Mouse (Mus musculus) C2C12 (cell line): ENCODE data around the gene Plekhh2. TPM values are rescaled to one million over a fixed set of nuclear protein-coding genes. Genes with fewer than 3 reads are reported as not detected.
A peak's percentile ranks its signal among the peaks of the same experiment; 100 is the strongest.

ENCODE experiments used
- H3K27me3 ChIP-seq: one replicate; pipeline ENCODE4 v1.6.1; 2011; ENCODE audit not compliant: control insufficient read depth, insufficient read depth, insufficient read length
- H3K36me3 ChIP-seq: one replicate; pipeline ENCODE4 v1.6.1; 2011; ENCODE audit not compliant: control insufficient read depth, insufficient read depth
- H3K4me3 ChIP-seq: one replicate; pipeline ENCODE4 v1.5.1; 2011; ENCODE audit warnings: mild to moderate bottlenecking, control low read depth; ENCODE audit not compliant: poor library complexity, insufficient read depth, severe bottlenecking
- H3K79me2 ChIP-seq: one replicate; pipeline ENCODE4 v1.6.1; 2011; ENCODE audit not compliant: control insufficient read depth, insufficient read depth
- H3K79me3 ChIP-seq: one replicate; pipeline ENCODE4 v1.6.1; 2011; ENCODE audit warnings: low read depth, control low read depth
- H3ac ChIP-seq: one replicate; pipeline ENCODE3; 2011; ENCODE audit warnings: low read depth; ENCODE audit not compliant: control insufficient read depth, insufficient read length
- CEBPB ChIP-seq: IDR thresholded peaks from one replicate; pipeline ENCODE4 v1.6.1; 2011; ENCODE audit warnings: low read depth, mild to moderate bottlenecking, control low read depth, moderate library complexity
- CTCF ChIP-seq: IDR thresholded peaks from one replicate; pipeline ENCODE4 v1.5.1; 2011; ENCODE audit not compliant: control insufficient read depth, insufficient read depth, insufficient read length
- FOSL1 ChIP-seq: IDR thresholded peaks from one replicate; pipeline ENCODE4 v1.8.0; 2011; ENCODE audit warnings: mild to moderate bottlenecking, low read length; ENCODE audit not compliant: poor library complexity, insufficient read depth, severe bottlenecking
- MAX ChIP-seq: IDR thresholded peaks from one replicate; pipeline ENCODE4 v1.6.1; 2011; ENCODE audit warnings: mild to moderate bottlenecking, control low read depth
- MYOD1 ChIP-seq: IDR thresholded peaks from one replicate; pipeline ENCODE4 v1.6.1; 2011; ENCODE audit warnings: low read depth; ENCODE audit not compliant: control insufficient read depth, insufficient read length
- MYOG ChIP-seq: IDR thresholded peaks from one replicate; pipeline ENCODE4 v1.6.1; 2011; ENCODE audit not compliant: control insufficient read depth, insufficient read length; ENCODE audit errors: extremely low read depth
- USF1 ChIP-seq: IDR thresholded peaks from one replicate; pipeline ENCODE4 v1.6.1; 2011; ENCODE audit warnings: low read depth, mild to moderate bottlenecking, control low read depth, moderate library complexity
- polyA plus RNA-seq: library from polyadenylated mRNA; unstranded; fragments of >200 nt; fragmentation: generic; extraction: Trizol; gene quantifications from one replicate; pipeline ENCODE4 v1.2.1, GENCODE M21; 2012; ENCODE audit warnings: missing spikeins

The Plekhh2 gene
- polyA plus RNA-seq, 1 experiment = 8.7 TPM

DNA sequence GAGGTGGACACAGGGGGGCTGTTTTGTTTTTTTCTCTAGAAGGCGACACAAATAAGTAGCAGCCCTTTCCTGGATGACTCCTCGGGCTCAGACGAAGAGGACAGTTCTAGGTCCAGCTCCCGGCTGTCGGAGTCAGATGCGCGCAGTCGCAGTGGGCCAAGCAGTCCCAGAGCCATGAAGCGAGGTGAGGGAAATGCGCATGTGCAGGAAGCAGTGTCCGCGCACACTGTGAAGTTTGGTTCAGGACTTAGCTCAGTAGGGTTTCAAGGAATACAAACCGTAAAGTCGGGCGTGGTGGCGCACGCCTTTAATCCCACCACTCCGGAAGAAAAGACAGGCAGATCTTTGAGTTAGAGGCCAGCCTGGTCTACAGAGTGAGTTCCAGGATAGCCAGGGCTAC lies 59.9 kb downstream of the Plekhh2 start:
- H3K36me3 ChIP-seq = peaks cover 29% of the 10 kb centered on the region
- no peaks in the 10 kb centered on the region for H3K79me3 ChIP-seq
- H3ac ChIP-seq = no peak overlapping the region
- H3K79me2 ChIP-seq = no peaks in the 10 kb centered on the region
- no peaks in the 10 kb centered on the region for H3K27me3 ChIP-seq
- TF ChIP-seq USF1 (no peak), CEBPB (no peak), MAX (no peak), CTCF (no peak), MYOG (no peak)
- H3K4me3 ChIP-seq = no peak overlapping the region

GRCm38 (mm10) chr17:84573305-84573704 lies 61.6 kb downstream of the Plekhh2 start:
- no peak overlapping the region for H3ac ChIP-seq
- H3K4me3 ChIP-seq = no peak overlapping the region
- TF ChIP-seq FOSL1 (no peak), MYOD1 (peak; percentile 76)
- no peaks in the 10 kb centered on the region for H3K27me3 ChIP-seq
- peaks cover 23% of the 10 kb centered on the region for H3K36me3 ChIP-seq
- no peaks in the 10 kb centered on the region for H3K79me2 ChIP-seq
- no peaks in the 10 kb centered on the region for H3K79me3 ChIP-seq

DNA sequence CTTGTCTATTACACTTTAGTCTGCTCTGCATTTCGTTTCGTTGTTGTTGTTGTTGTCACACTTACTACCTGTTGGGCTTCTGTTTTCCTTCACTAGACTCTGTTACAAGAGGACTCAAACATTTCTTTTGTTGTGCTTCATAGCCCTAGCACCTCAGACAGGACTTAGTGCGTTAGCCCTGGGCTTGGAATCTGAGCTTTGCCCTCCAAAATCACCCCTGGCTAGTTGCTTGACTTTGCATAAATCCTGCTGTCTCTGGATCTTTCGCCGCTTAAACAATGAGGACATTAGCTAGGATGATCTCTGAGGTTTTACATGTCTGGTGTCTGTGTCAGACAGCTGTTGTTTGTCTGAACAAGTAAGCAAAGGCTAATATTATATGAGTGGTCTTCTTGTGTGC lies 62.2 kb downstream of the Plekhh2 start:
- peaks cover 17% of the 10 kb centered on the region for H3K36me3 ChIP-seq
- no peaks in the 10 kb centered on the region for H3K79me3 ChIP-seq
- no peak for TF ChIP-seq CTCF
- peak; percentile 23 for TF ChIP-seq MYOD1
- TF ChIP-seq USF1 = no peak
- no peak overlapping the region for H3K4me3 ChIP-seq
- H3K27me3 ChIP-seq = no peaks in the 10 kb centered on the region
- no peaks in the 10 kb centered on the region for H3K79me2 ChIP-seq
- H3ac ChIP-seq = no peak overlapping the region

- Histone ChIP-seq H3ac (peak overlapping the region; percentile 54), H3K79me2 (peaks cover 8% of the 10 kb centered on the region), H3K27me3 (no peaks in the 10 kb centered on the region), H3K4me3 (no peak overlapping the region), H3K79me3 (no peaks in the 10 kb centered on the region), H3K36me3 (peaks cover 23% of the 10 kb centered on the region)
- TF ChIP-seq USF1 = no peak
- TF ChIP-seq MYOG = no peak
- no peak for TF ChIP-seq FOSL1
- TF ChIP-seq MAX = no peak
- TF ChIP-seq CTCF = no peak
- no peak for TF ChIP-seq CEBPB
- TF ChIP-seq MYOD1 = no peak
These were observed 63.4 kb downstream of the Plekhh2 start for GRCm38 (mm10) chr17:84575108-84575507.

DNA sequence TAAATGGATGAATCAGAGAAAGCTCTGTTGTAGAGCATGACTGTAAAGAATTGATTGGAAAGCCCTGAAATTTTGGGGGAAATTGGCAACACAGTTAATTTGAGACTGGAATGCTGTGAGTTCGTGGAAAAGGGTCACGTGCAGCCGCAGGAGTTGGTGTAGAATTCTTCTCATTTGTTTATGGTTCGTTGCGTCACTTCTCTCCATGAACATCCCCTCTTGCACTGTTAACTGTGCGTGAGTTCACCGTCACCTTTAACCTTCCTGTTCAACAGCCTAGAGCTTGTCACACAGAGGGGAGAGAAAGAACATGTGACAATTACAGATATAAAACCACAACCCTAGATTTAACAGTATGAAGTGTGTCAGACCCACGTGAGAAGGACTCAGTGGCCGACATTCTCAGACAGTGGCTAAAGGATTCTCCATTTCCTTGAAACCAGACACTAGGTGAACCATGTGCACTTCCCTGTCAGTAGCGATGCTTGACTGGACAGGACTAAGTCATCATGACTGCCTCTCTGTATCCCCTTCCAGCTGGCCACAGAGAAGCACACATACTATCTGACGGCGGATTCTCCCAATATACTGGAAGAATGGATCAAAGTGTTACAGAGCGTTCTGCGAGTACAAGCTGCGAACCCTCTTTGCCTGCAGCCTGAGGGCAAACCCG lies 65.1 kb downstream of the Plekhh2 start:
- H3K4me3 ChIP-seq = no peak overlapping the region
- H3K27me3 ChIP-seq = no peaks in the 10 kb centered on the region
- H3K36me3 ChIP-seq = peaks cover 13% of the 10 kb centered on the region
- no peaks in the 10 kb centered on the region for H3K79me3 ChIP-seq
- no peak overlapping the region for H3ac ChIP-seq
- TF ChIP-seq MAX = no peak
- peak; percentile 54 for TF ChIP-seq MYOD1
- TF ChIP-seq USF1 = peak; percentile 96
- TF ChIP-seq CEBPB = peak; percentile 75
- H3K79me2 ChIP-seq = peaks cover 10% of the 10 kb centered on the region

GRCm38 (mm10) chr17:84579249-84579648 lies 67.6 kb downstream of the Plekhh2 start:
- no peaks in the 10 kb centered on the region for H3K79me3 ChIP-seq
- peaks cover 21% of the 10 kb centered on the region for H3K36me3 ChIP-seq
- H3K27me3 ChIP-seq = no peaks in the 10 kb centered on the region
- TF ChIP-seq MAX (no peak), MYOD1 (no peak)
- peaks cover 16% of the 10 kb centered on the region for H3K79me2 ChIP-seq
- H3ac ChIP-seq = no peak overlapping the region
- no peak overlapping the region for H3K4me3 ChIP-seq
